In genomic region chr6:87893931-87894330, GRCm38 (mm10) we compare ENCODE assay signal across 27 mouse cellular contexts. TPM values are rescaled to one million over a fixed set of nuclear protein-coding genes. Genes with fewer than 3 reads are reported as not detected.
DNase-seq lines count a peak whose midpoint lies in the region; ATAC-seq and TF ChIP-seq lines count a peak whose summit lies in the region.
"Had no signal": no experiment of that assay in that cellular context is flagged by ENCODE, and none has a peak within 500 bp of the region (broad histone marks: within the 10 kb centered on the region; RNA-seq: fewer than 3 reads in every experiment).

No protein-coding gene starts in this region.

- no peak overlapping the region for H3K4me2 ChIP-seq in hindbrain, embryonic 16.5 days (ENCODE audit: low read length)
- no peak overlapping the region for H3K4me2 ChIP-seq in hindbrain, embryonic 13.5 days
- no peak overlapping the region for H3K4me2 ChIP-seq in liver, postnatal 0 days (ENCODE audit: low read depth, low read length)
- H3K4me2 ChIP-seq in lung, postnatal 0 days (replicated peaks; ENCODE audit: low read depth, low read length): no peak overlapping the region
- H3K4me2 ChIP-seq: forebrain, embryonic 13.5 days; heart, embryonic 11.5 days; hindbrain, embryonic 14.5 days; lung, embryonic 14.5 days; midbrain, embryonic 12.5 days; neural tube, embryonic 13.5 days had no signal

- TF ChIP-seq CTCF in liver, postnatal 0 days (IDR thresholded peaks at IDR 0.05; ENCODE audit: low read depth): no peak
- no peak for TF ChIP-seq CTCF in lung, postnatal 0 days (IDR thresholded peaks at IDR 0.05)

- H3K27ac ChIP-seq in hindbrain, embryonic 16.5 days (ENCODE audit: low read depth, low read length): no peak overlapping the region
- H3K27ac ChIP-seq in hindbrain, embryonic 13.5 days: no peak overlapping the region
- H3K27ac ChIP-seq in liver, postnatal 0 days (ENCODE audit: low read depth): no peak overlapping the region
- no peak overlapping the region for H3K27ac ChIP-seq in lung, postnatal 0 days (ENCODE audit: low read length)
- H3K27ac ChIP-seq: forebrain, embryonic 13.5 days; hindbrain, embryonic 14.5 days; kidney, postnatal 0 days; liver, embryonic 14.5 days; midbrain, embryonic 12.5 days; neural tube, embryonic 13.5 days had no signal

- H3K4me3 ChIP-seq in hindbrain, embryonic 16.5 days (ENCODE audit: low read length): no peak overlapping the region
- H3K4me3 ChIP-seq in hindbrain, embryonic 13.5 days: no peak overlapping the region
- no peak overlapping the region for H3K4me3 ChIP-seq in liver, postnatal 0 days (ENCODE audit: low read depth, low read length)
- no peak overlapping the region for H3K4me3 ChIP-seq in lung, postnatal 0 days (ENCODE audit: low read depth, low read length)
- H3K4me3 ChIP-seq: forebrain, embryonic 13.5 days; midbrain, embryonic 12.5 days; neural tube, embryonic 13.5 days had no signal

- H3K9me3 ChIP-seq in hindbrain, embryonic 16.5 days (ENCODE audit: control insufficient read depth, low read length): no peaks in the 10 kb centered on the region
- no peaks in the 10 kb centered on the region for H3K9me3 ChIP-seq in hindbrain, embryonic 13.5 days
- H3K9me3 ChIP-seq in liver, postnatal 0 days (ENCODE audit: low read length): no peaks in the 10 kb centered on the region
- no peaks in the 10 kb centered on the region for H3K9me3 ChIP-seq in lung, postnatal 0 days (ENCODE audit: low read length)
- H3K9me3 ChIP-seq: forebrain, embryonic 13.5 days; G1E; midbrain, embryonic 12.5 days; neural tube, embryonic 13.5 days had no signal

- WGBS in hindbrain, embryonic 16.5 days: 71% methylated on average over 7 of the region's 7 CpGs
- 83% methylated on average over 7 of the region's 7 CpGs for WGBS in hindbrain, embryonic 13.5 days
- WGBS in liver, postnatal 0 days (ENCODE audit: insufficient replicate concordance): 88% methylated on average over 7 of the region's 7 CpGs
- 90% methylated on average over 7 of the region's 7 CpGs for WGBS in lung, postnatal 0 days

- ATAC-seq in hindbrain, embryonic 16.5 days: peak; percentile 48; the same call in 1 of the 2 replicates
- no peak for ATAC-seq in hindbrain, embryonic 13.5 days (ENCODE audit: low FRiP score)
- peak; percentile 75 for ATAC-seq in cerebellum, adult (ENCODE audit: insufficient number of reproducible peaks, low FRiP score, low TSS enrichment)
- ATAC-seq in liver, postnatal 0 days: no peak
- ATAC-seq in lung, postnatal 0 days: no peak
- ATAC-seq: forebrain, embryonic 13.5 days; Patski had no signal

- peak; percentile 70 for DNase-seq in cerebellum, adult 8-10 months
- DNase-seq in cerebellum, postnatal 25 days: peak; percentile 84 to 88
- DNase-seq in liver, postnatal 0 days: no peak
- DNase-seq in adrenal gland, adult 8-10 months: no peak
- no peak for DNase-seq in lung, postnatal 0 days (ENCODE audit: low spot score)
- DNase-seq: adrenal gland, postnatal 25 days; gastrocnemius, postnatal 14 days; heart, postnatal 36 days; kidney, adult 8-10 months; layer of hippocampus, postnatal 36 days; liver; lung, embryonic 14.5 days; lung, postnatal 36 days; thymus, adult 2 months; thymus, postnatal 36 days had no signal

- no peak overlapping the region for H3K9ac ChIP-seq in hindbrain, embryonic 16.5 days (ENCODE audit: low read depth, low read length)
- no peak overlapping the region for H3K9ac ChIP-seq in hindbrain, embryonic 13.5 days
- no peak overlapping the region for H3K9ac ChIP-seq in liver, postnatal 0 days (replicated peaks)
- H3K9ac ChIP-seq in lung, postnatal 0 days (replicated peaks; ENCODE audit: low read depth): no peak overlapping the region
- H3K9ac ChIP-seq: hindbrain, embryonic 14.5 days; liver, embryonic 14.5 days; lung, embryonic 14.5 days; midbrain, embryonic 12.5 days; neural tube, embryonic 13.5 days had no signal

- no peaks in the 10 kb centered on the region for H3K27me3 ChIP-seq in hindbrain, embryonic 16.5 days (replicated peaks; ENCODE audit: control insufficient read depth, insufficient read depth, low read length)
- no peaks in the 10 kb centered on the region for H3K27me3 ChIP-seq in hindbrain, embryonic 13.5 days
- H3K27me3 ChIP-seq in liver, postnatal 0 days (ENCODE audit: insufficient read depth, low read length): no peaks in the 10 kb centered on the region
- H3K27me3 ChIP-seq in lung, postnatal 0 days (replicated peaks; ENCODE audit: insufficient read depth, low read length): no peaks in the 10 kb centered on the region
- H3K27me3 ChIP-seq: forebrain, embryonic 13.5 days; midbrain, embryonic 12.5 days; neural tube, embryonic 13.5 days; Patski had no signal

- H3K36me3 ChIP-seq in hindbrain, embryonic 16.5 days (ENCODE audit: control insufficient read depth, insufficient read depth, low read length): peaks cover 39% of the 10 kb centered on the region
- H3K36me3 ChIP-seq in hindbrain, embryonic 13.5 days: peaks cover 95% of the 10 kb centered on the region
- peaks cover 91% of the 10 kb centered on the region for H3K36me3 ChIP-seq in liver, postnatal 0 days (replicated peaks; ENCODE audit: insufficient read depth, low read length)
- H3K36me3 ChIP-seq in lung, postnatal 0 days (ENCODE audit: insufficient read depth, low read length): peaks cover 57% of the 10 kb centered on the region; the same call in 1 of the 2 replicates

- H3K4me1 ChIP-seq in hindbrain, embryonic 16.5 days (ENCODE audit: control insufficient read depth, insufficient read depth, low read depth, low read length): peaks cover 1% of the 10 kb centered on the region
- peaks cover 2% of the 10 kb centered on the region for H3K4me1 ChIP-seq in hindbrain, embryonic 13.5 days (replicated peaks)
- H3K4me1 ChIP-seq in liver, postnatal 0 days (ENCODE audit: insufficient read depth): peaks cover 2% of the 10 kb centered on the region
- H3K4me1 ChIP-seq in lung, postnatal 0 days (ENCODE audit: insufficient read depth, low read depth, low read length): no peaks in the 10 kb centered on the region; the same call in 1 of the 2 replicates

- TF ChIP-seq EP300 in liver, postnatal 0 days (IDR thresholded peaks at IDR 0.05; ENCODE audit: low read depth): no peak
- TF ChIP-seq EP300 in lung, postnatal 0 days (IDR thresholded peaks at IDR 0.05): no peak

RNA-seq across cellular contexts. Expression of gene Copg1, which starts 6.3 kb away (rescaled TPM):
- polyA plus RNA-seq in hindbrain, embryonic 16.5 days (2015; fragmentation: Nextera tagmentation; extraction: Ambion mirVana): 220 and 225 TPM in 2 replicates
- 165 and 174 TPM in 2 replicates for polyA plus RNA-seq in hindbrain, embryonic 13.5 days (2015; fragmentation: Nextera tagmentation; extraction: Ambion mirVana)
- polyA plus RNA-seq in liver, postnatal 0 days (2015; fragmentation: Nextera tagmentation; extraction: Ambion mirVana): 30.4 and 35.3 TPM in 2 replicates
- total RNA-seq in adrenal gland, adult 8-10 months (2022): 100 to 1,000 TPM; 109 to 141 (median 130) TPM
- polyA plus RNA-seq in lung, postnatal 0 days (2015; fragmentation: Nextera tagmentation; extraction: Ambion mirVana): 72.2 and 75.4 TPM in 2 replicates

RNA-seq across cellular contexts. Expression of gene Hmces, which starts 19.8 kb away (rescaled TPM):
- 41.2 and 43.9 TPM in 2 replicates for polyA plus RNA-seq in hindbrain, embryonic 16.5 days (2015; fragmentation: Nextera tagmentation; extraction: Ambion mirVana)
- 37.0 and 38.5 TPM in 2 replicates for polyA plus RNA-seq in hindbrain, embryonic 13.5 days (2015; fragmentation: Nextera tagmentation; extraction: Ambion mirVana)
- polyA plus RNA-seq in liver, postnatal 0 days (2015; fragmentation: Nextera tagmentation; extraction: Ambion mirVana): 12.4 and 12.5 TPM in 2 replicates
- 10 to 100 TPM; 18.0 to 30.4 (median 24.3) TPM for total RNA-seq in adrenal gland, adult 8-10 months (2022)
- 33.5 and 34.5 TPM in 2 replicates for polyA plus RNA-seq in lung, postnatal 0 days (2015; fragmentation: Nextera tagmentation; extraction: Ambion mirVana)

RNA-seq across cellular contexts. Expression of gene Cnbp, which starts 43.0 kb away (rescaled TPM):
- 533 and 548 TPM in 2 replicates for polyA plus RNA-seq in hindbrain, embryonic 16.5 days (2015; fragmentation: Nextera tagmentation; extraction: Ambion mirVana)
- 599 and 604 TPM in 2 replicates for polyA plus RNA-seq in hindbrain, embryonic 13.5 days (2015; fragmentation: Nextera tagmentation; extraction: Ambion mirVana)
- 445 and 452 TPM in 2 replicates for polyA plus RNA-seq in liver, postnatal 0 days (2015; fragmentation: Nextera tagmentation; extraction: Ambion mirVana)
- 100 to 1,000 TPM; 400 to 426 (median 421) TPM for total RNA-seq in adrenal gland, adult 8-10 months (2022)
- polyA plus RNA-seq in lung, postnatal 0 days (2015; fragmentation: Nextera tagmentation; extraction: Ambion mirVana): 565 and 604 TPM in 2 replicates

RNA-seq across cellular contexts. Expression of gene Isy1, which starts 55.3 kb away (rescaled TPM):
- polyA plus RNA-seq in hindbrain, embryonic 16.5 days (2015; fragmentation: Nextera tagmentation; extraction: Ambion mirVana): 24.0 and 24.4 TPM in 2 replicates
- polyA plus RNA-seq in hindbrain, embryonic 13.5 days (2015; fragmentation: Nextera tagmentation; extraction: Ambion mirVana): 25.7 and 33.3 TPM in 2 replicates
- 19.7 and 19.8 TPM in 2 replicates for polyA plus RNA-seq in liver, postnatal 0 days (2015; fragmentation: Nextera tagmentation; extraction: Ambion mirVana)
- total RNA-seq in adrenal gland, adult 8-10 months (2022): 10 to 100 TPM; 37.3 to 60.0 (median 46.5) TPM
- polyA plus RNA-seq in lung, postnatal 0 days (2015; fragmentation: Nextera tagmentation; extraction: Ambion mirVana): 21.4 and 24.1 TPM in 2 replicates

RNA-seq across cellular contexts. Expression of gene Gm45140, which starts 58.3 kb away (rescaled TPM):
- 2.9 and 3.9 TPM in 2 replicates for polyA plus RNA-seq in hindbrain, embryonic 16.5 days (2015; fragmentation: Nextera tagmentation; extraction: Ambion mirVana)
- 2.0 and 2.8 TPM in 2 replicates for polyA plus RNA-seq in hindbrain, embryonic 13.5 days (2015; fragmentation: Nextera tagmentation; extraction: Ambion mirVana)
- polyA plus RNA-seq in liver, postnatal 0 days (2015; fragmentation: Nextera tagmentation; extraction: Ambion mirVana): 2.8 and 3.2 TPM in 2 replicates
- total RNA-seq in adrenal gland, adult 8-10 months (2022): 1 to 10 TPM; 2.5 to 5.2 (median 3.2) TPM
- 0.73 and 0.94 TPM in 2 replicates for polyA plus RNA-seq in lung, postnatal 0 days (2015; fragmentation: Nextera tagmentation; extraction: Ambion mirVana)

Comparison
In these comparisons a context has a peak if more than half of its experiments do, and no peak if none do; other contexts are left out.
1. ATAC-seq: peak in hindbrain, embryonic 16.5 days (single experiment) and cerebellum, adult (single experiment); none in hindbrain, embryonic 13.5 days (single experiment), liver, postnatal 0 days (single experiment) and lung, postnatal 0 days (single experiment).
2. DNase-seq: peak in cerebellum, adult 8-10 months (single experiment) and cerebellum, postnatal 25 days (2 of 2); none in liver, postnatal 0 days (single experiment), adrenal gland, adult 8-10 months (single experiment) and lung, postnatal 0 days (single experiment).